Mouse (Mus musculus) heart, embryonic 12.5 days (tissue): ENCODE data around the gene Kcnh2. TPM values are rescaled to one million over a fixed set of nuclear protein-coding genes. Genes with fewer than 3 reads are reported as not detected.

ENCODE experiments used
- ATAC-seq: fragments of 200-750 bp; cut with Nextera tagmentation; 2 replicates; pipeline ENCODE4 v1.8.0; 2017; ENCODE audit warnings: moderate TSS enrichment, moderate library complexity; ENCODE audit not compliant: insufficient number of reproducible peaks, low FRiP score
- H3K27ac ChIP-seq: fragments of 300-500 bp; sonication (generic); 2 replicates; pipeline ENCODE4 v1.5.1; 2016; ENCODE audit warnings: mild to moderate bottlenecking, moderate library complexity; ENCODE audit not compliant: poor library complexity, severe bottlenecking
- H3K27me3 ChIP-seq: fragments of 300-500 bp; sonication (generic); replicated peaks from 2 replicates; pipeline ENCODE4 v1.6.1; 2016; ENCODE audit warnings: mild to moderate bottlenecking, moderate library complexity
- H3K36me3 ChIP-seq: fragments of 300-500 bp; sonication (generic); 2 replicates; pipeline ENCODE4 v1.6.1; 2016; ENCODE audit warnings: mild to moderate bottlenecking, moderate library complexity
- H3K4me1 ChIP-seq: fragments of 300-500 bp; sonication (generic); replicated peaks from 2 replicates; pipeline ENCODE4 v1.6.1; 2016; ENCODE audit warnings: mild to moderate bottlenecking
- H3K4me2 ChIP-seq: fragments of 300-500 bp; sonication (generic); 2 replicates; pipeline ENCODE4 v1.6.1; 2016; ENCODE audit warnings: mild to moderate bottlenecking, moderate library complexity
- H3K4me3 ChIP-seq: fragments of 300-500 bp; sonication (generic); 2 replicates; pipeline ENCODE4 v1.5.1; 2016; ENCODE audit warnings: mild to moderate bottlenecking
- H3K9ac ChIP-seq: fragments of 300-500 bp; sonication (generic); 2 replicates; pipeline ENCODE4 v1.6.1; 2016; ENCODE audit warnings: mild to moderate bottlenecking, moderate library complexity
- H3K9me3 ChIP-seq: fragments of 300-500 bp; sonication (generic); replicated peaks from 2 replicates; pipeline ENCODE4 v1.6.1; 2016; ENCODE audit warnings: mild to moderate bottlenecking, moderate library complexity
- WGBS: fragments of 180-500 bp; shearing (Covaris S2); methylation state at CpG from one replicate; pipeline ENCODE4 v1.1.7; 2016; 5-methylcytosine and 5-hydroxymethylcytosine counted together
- polyA plus RNA-seq: library from polyadenylated mRNA; unstranded; fragments of >200 nt; fragmentation: Nextera tagmentation; extraction: Ambion mirVana; gene quantifications from 2 replicates; pipeline ENCODE4 v1.2.1, GENCODE M21; 2016

Kcnh2 gene
- polyA plus RNA-seq, 1 experiment from 2014 or later, result 40.5 TPM

- 49% methylated on average over 5 of the region's 5 CpGs for WGBS
- Histone ChIP-seq H3K27me3 (0 out of 2 replicates have a peak, but pooled peaks cover 2% of the 10 kb centered on the region), H3K27ac (no peak overlapping the region), H3K4me1 (peaks cover 12% of the 10 kb centered on the region), H3K9ac (no peak overlapping the region), H3K4me3 (no peak overlapping the region), H3K4me2 (no peak overlapping the region), H3K9me3 (no peaks in the 10 kb centered on the region), H3K36me3 (no peaks in the 10 kb centered on the region)
- no peak for ATAC-seq
These were observed 68.2 kb downstream of the Kcnh2 start for GRCm38 (mm10) chr5:24283181-24283580.

- no peaks in the 10 kb centered on the region for H3K9me3 ChIP-seq
- no peak for ATAC-seq
- H3K4me1 ChIP-seq, result peaks cover 4% of the 10 kb centered on the region; the same call in 1 of the 2 replicates
- H3K4me2 ChIP-seq, result no peak overlapping the region
- WGBS, result 73% methylated on average over 2 of the region's 2 CpGs
- H3K27ac ChIP-seq, result no peak overlapping the region
- no peak overlapping the region for H3K4me3 ChIP-seq
- H3K27me3 ChIP-seq, result 0 out of 2 replicates have a peak, but pooled peaks cover 2% of the 10 kb centered on the region
- H3K9ac ChIP-seq, result no peak overlapping the region
- H3K36me3 ChIP-seq, result no peaks in the 10 kb centered on the region
These were observed 70.9 kb downstream of the Kcnh2 start for GRCm38 (mm10) chr5:24280523-24280922.

GRCm38 (mm10) chr5:24279527-24279926 lies 71.9 kb downstream of the Kcnh2 start:
- ATAC-seq, result no peak
- no peak overlapping the region for H3K27ac ChIP-seq
- no peak overlapping the region for H3K4me3 ChIP-seq
- 0 out of 2 replicates have a peak, but pooled peaks cover 2% of the 10 kb centered on the region for H3K27me3 ChIP-seq
- WGBS, result 79% methylated on average over 4 of the region's 4 CpGs
- H3K36me3 ChIP-seq, result no peaks in the 10 kb centered on the region
- no peaks in the 10 kb centered on the region for H3K4me1 ChIP-seq
- no peak overlapping the region for H3K4me2 ChIP-seq
- no peak overlapping the region for H3K9ac ChIP-seq
- no peaks in the 10 kb centered on the region for H3K9me3 ChIP-seq

GRCm38 (mm10) chr5:24278206-24278605 lies 73.2 kb downstream of the Kcnh2 start:
- H3K4me2 ChIP-seq, result no peak overlapping the region
- H3K4me3 ChIP-seq, result no peak overlapping the region
- H3K27ac ChIP-seq, result no peak overlapping the region
- peaks cover 11% of the 10 kb centered on the region for H3K4me1 ChIP-seq
- H3K9ac ChIP-seq, result no peak overlapping the region
- no peaks in the 10 kb centered on the region for H3K9me3 ChIP-seq
- no peaks in the 10 kb centered on the region for H3K36me3 ChIP-seq
- no peaks in the 10 kb centered on the region for H3K27me3 ChIP-seq
- 82% methylated on average over 10 of the region's 10 CpGs for WGBS
- no peak for ATAC-seq

GRCm38 (mm10) chr5:24273683-24274621 lies 77.5 kb downstream of the Kcnh2 start:
- no peaks in the 10 kb centered on the region for H3K36me3 ChIP-seq
- no peak overlapping the region for H3K4me2 ChIP-seq
- no peak for ATAC-seq
- peaks cover 13% of the 10 kb centered on the region for H3K4me1 ChIP-seq
- no peak overlapping the region for H3K4me3 ChIP-seq
- H3K9me3 ChIP-seq, result no peaks in the 10 kb centered on the region
- no peaks in the 10 kb centered on the region for H3K27me3 ChIP-seq
- H3K27ac ChIP-seq, result no peak overlapping the region
- no peak overlapping the region for H3K9ac ChIP-seq
- 43% methylated on average over 9 of the region's 9 CpGs for WGBS

- Histone ChIP-seq H3K9ac (no peak overlapping the region), H3K4me1 (peaks cover 21% of the 10 kb centered on the region), H3K9me3 (no peaks in the 10 kb centered on the region), H3K4me2 (no peak overlapping the region), H3K36me3 (no peaks in the 10 kb centered on the region), H3K27ac (no peak overlapping the region), H3K4me3 (no peak overlapping the region), H3K27me3 (no peaks in the 10 kb centered on the region)
- 69% methylated on average over 4 of the region's 4 CpGs for WGBS
- no peak for ATAC-seq
These were observed 80.5 kb downstream of the Kcnh2 start for GRCm38 (mm10) chr5:24270941-24271340.

Other genes starting within 250 kb of the Kcnh2 start
- gene Nupl2, start 186.6 kb downstream of the Kcnh2 start, polyA plus RNA-seq, result 12.4 and 13.5 TPM in 2 replicates
- 45.9 and 46.9 TPM in 2 replicates for gene Nos3, start 13.2 kb upstream of the Kcnh2 start, polyA plus RNA-seq
- 1.4 and 2.6 TPM in 2 replicates for gene Atg9b, start 40.5 kb upstream of the Kcnh2 start, polyA plus RNA-seq
- 52.7 and 57.4 TPM in 2 replicates for gene Abcb8, start 42.1 kb upstream of the Kcnh2 start, polyA plus RNA-seq
- gene Asic3, start 61.8 kb upstream of the Kcnh2 start, polyA plus RNA-seq, result 0.09 and 0.19 TPM in 2 replicates
- 32.0 and 35.9 TPM in 2 replicates for gene Cdk5, start 71.9 kb upstream of the Kcnh2 start, polyA plus RNA-seq
- gene Slc4a2, start 72.2 kb upstream of the Kcnh2 start, polyA plus RNA-seq, result 31.1 and 39.4 TPM in 2 replicates
- 172 and 175 TPM in 2 replicates for gene Fastk, start 93.7 kb upstream of the Kcnh2 start, polyA plus RNA-seq
- gene Tmub1, start 96.2 kb upstream of the Kcnh2 start, polyA plus RNA-seq, result 18.9 and 19.7 TPM in 2 replicates
- gene Agap3, start 100.6 kb upstream of the Kcnh2 start, polyA plus RNA-seq, result 34.9 and 35.2 TPM in 2 replicates
- gene Gbx1, start 175.6 kb upstream of the Kcnh2 start, polyA plus RNA-seq, result not detected in 2 replicates
- gene Asb10, start 189.4 kb upstream of the Kcnh2 start, polyA plus RNA-seq, result 3.7 and 4.7 TPM in 2 replicates
- not detected in 2 replicates for gene 4931409K22Rik, start 205.2 kb upstream of the Kcnh2 start, polyA plus RNA-seq
- 79.0 and 80.6 TPM in 2 replicates for gene Abcf2, start 225.9 kb upstream of the Kcnh2 start, polyA plus RNA-seq
- gene Chpf2, start 235.1 kb upstream of the Kcnh2 start, polyA plus RNA-seq, result 20.1 and 22.8 TPM in 2 replicates